Mouse (Mus musculus) cerebellum, adult 2 months (tissue): ENCODE measurements at regions not wholly inside any gene's neighbourhood (a gene's known extent, or its start where the extent isn't known, plus 50 kb on each side); places are given as distances from the start of the nearest gene placed in this dataset.

ENCODE experiments used
- DNase-seq, 2 experiments: peaks; one replicate each; pipeline ENCODE4 v3.0.0; 2021
- H3K27ac ChIP-seq: fragments of 200-500 bp; 2 replicates; pipeline ENCODE4 v1.5.1; 2012; ENCODE audit warnings: low read length, control low read depth, inconsistent platforms; ENCODE audit not compliant: insufficient read depth
- H3K27me3 ChIP-seq: fragments of 200-500 bp; 2 replicates; pipeline ENCODE4 v1.6.1; 2012; ENCODE audit warnings: inconsistent platforms, mild to moderate bottlenecking, low read length, moderate library complexity; ENCODE audit not compliant: control insufficient read depth, insufficient read depth
- H3K4me1 ChIP-seq: fragments of 200-500 bp; 2 replicates; pipeline ENCODE4 v1.6.1; 2011; ENCODE audit warnings: low read length; ENCODE audit not compliant: control insufficient read depth, insufficient read depth
- H3K4me3 ChIP-seq: fragments of 200-500 bp; replicated peaks from 2 replicates; pipeline ENCODE3; 2011; ENCODE audit warnings: mild to moderate bottlenecking, low read depth, low read length, control low read depth; ENCODE audit not compliant: insufficient read depth
- CTCF ChIP-seq: fragments of 200-500 bp; IDR thresholded peaks from 2 replicates; pipeline ENCODE4 v1.5.1; 2011; ENCODE audit warnings: low read depth, mild to moderate bottlenecking, control low read depth, low read length, moderate library complexity, borderline replicate concordance; ENCODE audit not compliant: insufficient read depth
- POLR2A ChIP-seq: fragments of 200-500 bp; IDR thresholded peaks from 2 replicates; pipeline ENCODE4 v1.6.1; 2011; ENCODE audit warnings: low read length, control low read depth, borderline replicate concordance; ENCODE audit not compliant: insufficient read depth
- WGBS: fragments of 180-500 bp; shearing (Covaris S2); methylation state at CpG from one replicate; pipeline ENCODE4 v1.1.7; 2018; 5-methylcytosine and 5-hydroxymethylcytosine counted together

- no peak overlapping the region for H3K27ac ChIP-seq
- no peaks in the 10 kb centered on the region for H3K27me3 ChIP-seq
- no peaks in the 10 kb centered on the region for H3K4me1 ChIP-seq
- no peak for DNase-seq
- no peak overlapping the region for H3K4me3 ChIP-seq
- 84% methylated on average over 6 of the region's 6 CpGs for WGBS
- TF ChIP-seq POLR2A (no peak), CTCF (no peak)
These were observed 117.8 kb downstream of the Tmco5 start for GRCm38 (mm10) chr2:116996302-116996701.

GRCm38 (mm10) chr2:116998822-116999221, 120.3 kb downstream of the Tmco5 start:
- DNase-seq = no peak
- Histone ChIP-seq H3K4me3 (no peak overlapping the region), H3K27ac (no peak overlapping the region), H3K4me1 (no peaks in the 10 kb centered on the region), H3K27me3 (no peaks in the 10 kb centered on the region)
- WGBS = 90% methylated on average over 1 of the region's 1 CpGs
- no peak for TF ChIP-seq POLR2A
- TF ChIP-seq CTCF = no peak

GRCm38 (mm10) chr2:116999592-116999991, 121.1 kb downstream of the Tmco5 start:
- no peaks in the 10 kb centered on the region for H3K27me3 ChIP-seq
- 81% methylated on average over 5 of the region's 5 CpGs for WGBS
- H3K4me1 ChIP-seq = no peaks in the 10 kb centered on the region
- TF ChIP-seq POLR2A (no peak), CTCF (no peak)
- no peak overlapping the region for H3K27ac ChIP-seq
- H3K4me3 ChIP-seq = no peak overlapping the region
- DNase-seq = no peak

- no peak for DNase-seq
- Histone ChIP-seq H3K27ac (no peak overlapping the region), H3K27me3 (no peaks in the 10 kb centered on the region), H3K4me1 (no peaks in the 10 kb centered on the region), H3K4me3 (no peak overlapping the region)
- WGBS = 79% methylated on average over 2 of the region's 2 CpGs
- no peak for TF ChIP-seq POLR2A
- TF ChIP-seq CTCF = no peak
These were observed 117.2 kb upstream of the Spred1 start for GRCm38 (mm10) chr2:117003976-117004375.

- TF ChIP-seq POLR2A (no peak), CTCF (no peak)
- H3K27me3 ChIP-seq = no peaks in the 10 kb centered on the region
- H3K4me3 ChIP-seq = no peak overlapping the region
- 91% methylated on average over 2 of the region's 2 CpGs for WGBS
- no peak for DNase-seq
- no peak overlapping the region for H3K27ac ChIP-seq
- H3K4me1 ChIP-seq = no peaks in the 10 kb centered on the region
These were observed 114.3 kb upstream of the Spred1 start for GRCm38 (mm10) chr2:117006846-117007245.

GRCm38 (mm10) chr2:117008922-117009321, 112.3 kb upstream of the Spred1 start:
- no peak for DNase-seq
- Histone ChIP-seq H3K27me3 (no peaks in the 10 kb centered on the region), H3K4me3 (no peak overlapping the region), H3K4me1 (no peaks in the 10 kb centered on the region), H3K27ac (no peak overlapping the region)
- TF ChIP-seq CTCF (no peak), POLR2A (no peak)

- WGBS = 61% methylated on average over 6 of the region's 6 CpGs
- Histone ChIP-seq H3K27me3 (no peaks in the 10 kb centered on the region), H3K4me1 (no peaks in the 10 kb centered on the region), H3K27ac (no peak overlapping the region), H3K4me3 (no peak overlapping the region)
- TF ChIP-seq POLR2A = no peak
- no peak for TF ChIP-seq CTCF
- DNase-seq = no peak
These were observed 111.2 kb upstream of the Spred1 start for GRCm38 (mm10) chr2:117010001-117010400.

GRCm38 (mm10) chr2:117010942-117011341, 110.2 kb upstream of the Spred1 start:
- Histone ChIP-seq H3K4me1 (no peaks in the 10 kb centered on the region), H3K27ac (no peak overlapping the region)
- no peak for TF ChIP-seq POLR2A
- no peak for TF ChIP-seq CTCF

More at GRCm38 (mm10) chr2:117010942-117011341, 110.2 kb upstream of the Spred1 start:
- no peak overlapping the region for H3K4me3 ChIP-seq
- H3K27me3 ChIP-seq = no peaks in the 10 kb centered on the region
- no peak for DNase-seq
